Mouse (Mus musculus) megakaryocyte-erythroid progenitor cell, adult 5-6 weeks (primary cell): ENCODE measurements around the gene Acvr1b. TPM values are rescaled to one million over a fixed set of nuclear protein-coding genes. Genes with fewer than 3 reads are reported as not detected.

ENCODE experiments used
- ATAC-seq: replicated peaks from 2 replicates; pipeline ENCODE4 v1.8.0; 2016; ENCODE audit warnings: mild to moderate bottlenecking, inconsistent platforms; ENCODE audit not compliant: severe bottlenecking, poor library complexity, low FRiP score, low TSS enrichment
- total RNA-seq, 2 experiments: library from RNA; stranded (forward) in 1 of 2; stranded (reverse) in 1 of 2; fragments of 200-1000, 215-1000 nt in 1 of 2; fragments of >200 nt in 1 of 2; fragmentation: Nextera tagmentation in 1 of 2; gene quantifications; 2 replicates each; pipeline ENCODE4 v1.2.3; 2014 to 2017

Gene Acvr1b
- total RNA-seq (2014; fragmentation: Nextera tagmentation), result 1.4 and 2.8 TPM in 2 replicates
- 1.0 and 2.7 TPM in 2 replicates for total RNA-seq (2017)

- peak; percentile 74 for ATAC-seq
Observed at GRCm38 (mm10) chr15:101173421-101174211, at the start of gene Acvr1b. Gene Acvr1b, plus strand, starts transcription at chr15:101174067.

- no peak for ATAC-seq
Observed at GRCm38 (mm10) chr15:101125561-101125960, 48.3 kb upstream of the Acvr1b start.

- no peak for ATAC-seq
Observed at GRCm38 (mm10) chr15:101126876-101127544, 46.9 kb upstream of the Acvr1b start.

GRCm38 (mm10) chr15:101128181-101129089, 45.4 kb upstream of the Acvr1b start, which contains the start of gene Acvrl1:
Gene Acvrl1, plus strand, starts transcription at chr15:101128522.
- no peak for ATAC-seq

GRCm38 (mm10) chr15:101129412-101129811, 44.5 kb upstream of the Acvr1b start:
- no peak for ATAC-seq

GRCm38 (mm10) chr15:101131498-101131897, 42.4 kb upstream of the Acvr1b start:
- ATAC-seq, result no peak

GRCm38 (mm10) chr15:101132041-101132440, 41.8 kb upstream of the Acvr1b start:
- ATAC-seq, result no peak

GRCm38 (mm10) chr15:101132761-101133160, 41.1 kb upstream of the Acvr1b start:
- no peak for ATAC-seq

GRCm38 (mm10) chr15:101133993-101134704, 39.7 kb upstream of the Acvr1b start:
- ATAC-seq, result no peak

- ATAC-seq, result no peak
Observed at GRCm38 (mm10) chr15:101135405-101135804, 38.5 kb upstream of the Acvr1b start.

- ATAC-seq, result no peak
Observed at GRCm38 (mm10) chr15:101137455-101137854, 36.4 kb upstream of the Acvr1b start.

- ATAC-seq, result no peak
Observed at GRCm38 (mm10) chr15:101138675-101139074, 35.2 kb upstream of the Acvr1b start.

- peak; percentile 88 for ATAC-seq
Observed at GRCm38 (mm10) chr15:101139885-101140284, 34.0 kb upstream of the Acvr1b start.

GRCm38 (mm10) chr15:101140587-101140986, 33.3 kb upstream of the Acvr1b start:
- no peak for ATAC-seq

- ATAC-seq, result no peak; the same call in 1 of the 2 replicates
Observed at GRCm38 (mm10) chr15:101141061-101141541, 32.8 kb upstream of the Acvr1b start.

GRCm38 (mm10) chr15:101142672-101143071, 31.2 kb upstream of the Acvr1b start:
- ATAC-seq, result no peak

GRCm38 (mm10) chr15:101143494-101143893, 30.4 kb upstream of the Acvr1b start:
- ATAC-seq, result no peak

GRCm38 (mm10) chr15:101144176-101144575, 29.7 kb upstream of the Acvr1b start:
- ATAC-seq, result no peak

GRCm38 (mm10) chr15:101144779-101145178, 29.1 kb upstream of the Acvr1b start:
- ATAC-seq, result no peak
